Mouse (Mus musculus) lung, adult 2 months (tissue): ENCODE data around the gene Ptprcap. TPM values are rescaled to one million over a fixed set of nuclear protein-coding genes. Genes with fewer than 3 reads are reported as not detected.
"Not testable (repeated sequence)": the region's sequence is repeated elsewhere in the genome, so short reads cannot be mapped to it uniquely, and the experiment has no call there.

ENCODE experiments used
- DNase-seq: peaks from one replicate; pipeline ENCODE4 v3.0.0; 2022
- H3K4me1 ChIP-seq: fragments of 200-500 bp; 2 replicates; pipeline ENCODE4 v1.6.1; 2011; ENCODE audit warnings: low read length; ENCODE audit not compliant: control insufficient read depth, insufficient read depth
- H3K4me3 ChIP-seq: fragments of 200-500 bp; replicated peaks from 2 replicates; pipeline ENCODE3; 2011; ENCODE audit warnings: low read depth, mild to moderate bottlenecking, control low read depth, low read length; ENCODE audit errors: extremely low read depth
- CTCF ChIP-seq: fragments of 200-500 bp; IDR thresholded peaks from 2 replicates; pipeline ENCODE4 v1.5.1; 2011; ENCODE audit warnings: mild to moderate bottlenecking, low read length, control low read depth; ENCODE audit not compliant: insufficient read depth
- POLR2A ChIP-seq: fragments of 200-500 bp; IDR thresholded peaks from 2 replicates; pipeline ENCODE4 v1.6.1; 2011; ENCODE audit warnings: low read depth, mild to moderate bottlenecking, control low read depth, low read length, borderline replicate concordance; ENCODE audit errors: extremely low read depth
- WGBS: fragments of 180-500 bp; shearing (Covaris S2); methylation state at CpG from one replicate; pipeline ENCODE4 v1.1.7; 2018; 5-methylcytosine and 5-hydroxymethylcytosine counted together
- polyA plus RNA-seq: library from polyadenylated mRNA; depleted of rRNA; stranded (reverse); fragments of >200 nt; gene quantifications from 2 replicates; pipeline ENCODE4 v1.2.3, GENCODE M21; 2012

Ptprcap gene
- polyA plus RNA-seq, 1 experiment, result 55.0 TPM

DNA sequence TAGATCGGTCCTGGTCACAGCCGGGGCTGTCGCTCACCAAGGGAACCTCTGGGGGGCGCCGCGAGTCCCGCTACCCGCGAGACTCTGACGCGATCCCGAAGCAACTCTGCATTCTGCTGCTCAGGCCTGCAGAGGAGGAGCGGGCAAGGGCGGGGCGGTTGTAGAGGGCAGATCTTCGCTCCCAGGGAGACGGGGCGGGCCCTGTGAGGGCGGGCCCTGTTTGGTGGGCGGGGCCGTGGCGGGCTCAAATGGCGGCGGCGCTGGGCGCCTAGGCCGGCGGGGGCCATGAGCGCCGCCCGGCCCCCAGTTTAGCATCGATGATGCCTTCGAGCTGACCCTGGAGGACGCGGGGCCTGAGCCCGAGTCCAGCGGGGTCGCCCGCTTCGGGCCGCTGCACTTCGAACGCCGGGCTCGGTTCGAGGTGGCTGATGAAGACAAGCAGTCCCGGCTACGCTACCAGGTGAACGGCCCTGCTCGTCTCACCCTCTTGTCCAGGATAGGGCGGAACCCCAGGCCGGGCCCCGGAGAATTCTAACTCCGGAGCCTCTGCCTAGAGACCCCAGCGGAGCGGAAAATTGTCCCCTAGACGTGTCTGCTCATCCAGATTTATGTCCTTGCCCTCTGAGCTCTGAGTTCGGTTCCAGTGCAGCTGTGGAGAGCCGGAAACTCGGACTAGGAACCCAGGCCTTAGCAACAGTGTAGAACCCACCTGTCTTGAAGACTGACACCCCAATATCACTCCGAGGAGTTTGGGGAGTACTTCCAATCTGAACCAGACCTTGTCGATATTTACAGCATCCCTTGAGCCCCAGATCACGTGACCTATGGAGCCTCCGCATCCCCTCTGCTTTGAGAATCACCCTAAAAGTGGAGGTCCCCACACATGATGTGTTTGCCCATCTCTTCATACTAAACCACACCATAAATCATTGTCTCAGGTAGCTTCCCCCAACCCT lies 27.4 kb upstream of the Ptprcap start, which contains the start of gene Aip:
Gene Aip (minus strand): TSS at position 118 of the 956 bp plus-strand sequence.
- WGBS, result 1% methylated on average over 61 of the region's 64 CpGs
- peak; percentile 96 for DNase-seq
- Histone ChIP-seq H3K4me3 (peak within 1 kb of the TSS; percentile 78), H3K4me1 (peaks cover 10% of the 10 kb centered on the region; the same call in 1 of the 2 replicates)
- TF ChIP-seq CTCF (peak; percentile 37), POLR2A (0 out of 2 replicates have a peak, but pooled peaks have one; percentile 35)

DNA sequence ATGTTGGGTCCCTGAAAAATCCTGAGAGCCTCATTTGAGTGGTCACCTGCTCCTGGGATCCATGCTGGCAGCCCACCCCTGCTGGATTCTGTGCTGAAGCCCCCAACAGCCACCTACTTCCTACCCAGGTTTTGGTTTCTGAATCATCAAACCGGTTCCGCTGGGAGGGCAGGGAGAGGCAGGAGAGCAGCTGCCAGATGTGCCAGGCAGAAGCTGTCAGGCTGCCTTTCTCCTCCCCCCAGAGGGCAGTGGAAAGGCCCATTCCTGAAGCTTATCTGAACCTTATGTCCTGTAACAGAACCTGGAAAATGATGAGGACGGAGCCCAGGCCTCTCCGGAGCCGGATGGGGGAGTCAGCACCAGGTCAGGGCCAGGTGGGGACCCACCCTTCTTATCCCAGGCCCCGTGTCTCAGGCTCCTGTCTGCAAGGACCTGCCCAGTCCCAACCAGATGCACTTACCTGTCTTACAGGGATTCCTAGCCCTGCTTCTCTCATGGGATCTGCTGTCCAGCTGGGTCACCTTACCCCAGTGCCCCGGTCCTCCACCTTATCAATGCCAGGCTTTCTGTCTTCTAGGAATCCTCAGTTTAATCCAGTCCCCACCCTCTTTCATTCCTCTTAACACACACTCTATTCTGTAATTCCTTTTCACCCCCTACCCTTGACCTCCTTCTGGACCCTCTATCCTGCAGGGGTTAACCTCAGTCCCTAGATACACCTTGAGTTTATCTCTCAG lies 26.5 kb upstream of the Ptprcap start:
- 42% methylated on average over 7 of the region's 7 CpGs for WGBS
- peak; percentile 39 for DNase-seq
- Histone ChIP-seq H3K4me1 (peaks cover 10% of the 10 kb centered on the region; the same call in 1 of the 2 replicates), H3K4me3 (no peak overlapping the region)
- TF ChIP-seq CTCF (no peak), POLR2A (no peak)

DNA sequence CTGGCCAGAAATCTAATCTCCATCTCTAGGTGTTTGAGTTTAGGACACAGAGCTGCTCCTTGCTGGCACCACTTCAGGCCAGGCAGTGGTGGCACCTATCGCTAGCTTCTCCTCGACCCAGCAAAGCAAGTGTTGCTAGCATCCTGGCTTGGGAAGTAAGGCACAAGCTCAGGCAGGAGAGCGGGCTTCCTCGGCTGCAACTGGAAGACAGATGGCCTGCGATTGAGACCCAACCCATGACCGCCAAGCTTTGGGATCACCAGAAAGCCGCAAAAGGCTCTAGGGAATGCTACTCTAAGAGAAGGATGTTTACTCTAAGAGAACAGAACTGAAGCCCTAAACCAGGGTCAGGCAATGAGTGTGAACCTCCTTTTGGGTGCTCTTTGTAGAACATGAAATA lies 23.9 kb upstream of the Ptprcap start:
- Histone ChIP-seq H3K4me1 (peaks cover 10% of the 10 kb centered on the region; the same call in 1 of the 2 replicates), H3K4me3 (no peak overlapping the region)
- 85% methylated on average over 7 of the region's 7 CpGs for WGBS
- TF ChIP-seq CTCF (no peak), POLR2A (no peak)
- no peak for DNase-seq

DNA sequence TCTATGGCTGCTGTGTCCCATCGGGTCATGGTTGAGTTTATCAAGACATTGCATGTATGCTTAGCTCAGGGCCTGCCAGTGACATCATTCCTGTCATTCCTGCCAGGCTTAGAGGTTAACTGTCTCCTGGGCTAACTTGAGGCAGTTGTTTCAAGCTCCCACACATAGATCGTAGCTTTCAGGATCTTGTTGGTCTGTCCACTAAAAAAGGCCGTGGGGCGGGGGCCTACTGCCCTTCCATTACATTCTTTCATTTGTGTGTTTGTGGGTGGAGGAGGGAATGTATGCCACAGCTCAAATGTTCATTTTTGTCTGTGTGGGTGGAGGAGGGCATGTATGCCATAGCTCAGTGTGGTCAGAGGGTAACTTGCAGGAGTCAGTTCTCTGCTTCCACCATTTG lies 23.3 kb upstream of the Ptprcap start:
- Histone ChIP-seq H3K4me1 (peaks cover 10% of the 10 kb centered on the region; the same call in 1 of the 2 replicates), H3K4me3 (no peak overlapping the region)
- no peak for TF ChIP-seq CTCF
- TF ChIP-seq POLR2A, result no peak
- DNase-seq, result no peak
- 79% methylated on average over 4 of the region's 4 CpGs for WGBS

DNA sequence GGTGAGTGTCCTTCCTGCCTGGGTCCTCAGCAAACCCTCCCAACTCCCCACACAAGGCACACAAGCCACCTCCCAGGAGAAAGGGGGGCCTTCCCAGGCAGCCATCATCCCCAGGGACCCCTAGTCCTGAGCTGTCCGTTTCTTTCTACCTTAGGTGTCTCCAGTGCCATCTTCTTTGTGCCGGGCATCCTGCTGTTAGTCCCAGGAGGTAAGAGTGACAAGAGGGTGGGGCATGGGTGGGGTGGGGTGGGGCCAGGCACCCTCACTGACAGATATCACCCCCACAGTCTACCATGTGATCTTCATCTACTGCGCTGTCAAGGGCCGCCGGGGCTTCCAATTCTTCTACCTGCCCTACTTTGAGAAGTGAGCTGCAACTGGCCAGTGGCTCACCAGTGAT lies 22.3 kb upstream of the Ptprcap start:
- TF ChIP-seq POLR2A (no peak), CTCF (no peak)
- no peak overlapping the region for H3K4me3 ChIP-seq
- 87% methylated on average over 5 of the region's 5 CpGs for WGBS
- DNase-seq, result no peak
- H3K4me1 ChIP-seq, result peaks cover 7% of the 10 kb centered on the region; the same call in 1 of the 2 replicates

DNA sequence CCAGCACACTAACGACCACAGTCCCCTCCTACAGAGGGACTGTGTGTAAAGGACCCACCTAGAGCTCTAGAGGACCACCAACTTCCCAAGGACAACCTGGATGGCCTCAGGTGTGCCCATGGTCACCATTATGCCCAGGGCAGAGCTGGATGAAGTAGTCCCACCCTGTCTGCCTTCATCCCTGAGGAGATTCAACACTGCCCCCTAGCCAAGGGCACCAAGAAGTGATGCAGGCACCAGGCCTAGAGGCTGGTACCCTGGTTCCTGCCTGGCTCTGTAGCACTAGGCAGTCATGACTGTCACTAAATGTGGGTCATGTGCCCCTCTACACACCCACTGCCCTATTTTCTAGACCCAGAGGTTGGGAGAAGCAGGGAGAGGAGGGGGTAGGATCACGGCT lies 21.6 kb upstream of the Ptprcap start:
- WGBS, result 86% methylated on average over 2 of the region's 2 CpGs

DNA sequence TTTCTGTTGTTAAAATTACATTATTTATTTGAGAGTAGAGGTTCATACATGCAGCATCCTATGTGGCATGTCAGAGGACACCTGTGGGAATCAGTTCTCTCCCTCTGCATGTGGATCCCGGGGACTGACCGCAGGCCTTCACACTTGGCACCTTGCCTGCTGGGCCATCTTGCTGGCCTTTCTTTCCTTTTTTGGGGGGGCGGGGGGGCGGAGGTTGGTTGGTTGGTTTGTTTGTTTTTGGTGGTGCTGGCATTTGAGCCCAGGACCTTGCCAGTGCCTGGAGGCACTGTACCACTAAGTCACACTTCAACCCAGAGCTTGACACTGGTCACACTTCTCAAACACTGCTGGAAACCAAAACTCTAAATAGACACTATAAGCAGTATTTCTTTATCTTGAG lies 19.1 kb upstream of the Ptprcap start:
- TF ChIP-seq POLR2A (no peak), CTCF (no peak)
- H3K4me1 ChIP-seq, result no peaks in the 10 kb centered on the region
- no peak for DNase-seq
- H3K4me3 ChIP-seq, result no peak overlapping the region
- WGBS, result 76% methylated on average over 4 of the region's 4 CpGs

More for the DNA sequence above, 21.6 kb upstream of the Ptprcap start:
- DNase-seq, result no peak
- Histone ChIP-seq H3K4me3 (no peak overlapping the region), H3K4me1 (peaks cover 4% of the 10 kb centered on the region; the same call in 1 of the 2 replicates)
- TF ChIP-seq POLR2A (no peak), CTCF (no peak)

DNA sequence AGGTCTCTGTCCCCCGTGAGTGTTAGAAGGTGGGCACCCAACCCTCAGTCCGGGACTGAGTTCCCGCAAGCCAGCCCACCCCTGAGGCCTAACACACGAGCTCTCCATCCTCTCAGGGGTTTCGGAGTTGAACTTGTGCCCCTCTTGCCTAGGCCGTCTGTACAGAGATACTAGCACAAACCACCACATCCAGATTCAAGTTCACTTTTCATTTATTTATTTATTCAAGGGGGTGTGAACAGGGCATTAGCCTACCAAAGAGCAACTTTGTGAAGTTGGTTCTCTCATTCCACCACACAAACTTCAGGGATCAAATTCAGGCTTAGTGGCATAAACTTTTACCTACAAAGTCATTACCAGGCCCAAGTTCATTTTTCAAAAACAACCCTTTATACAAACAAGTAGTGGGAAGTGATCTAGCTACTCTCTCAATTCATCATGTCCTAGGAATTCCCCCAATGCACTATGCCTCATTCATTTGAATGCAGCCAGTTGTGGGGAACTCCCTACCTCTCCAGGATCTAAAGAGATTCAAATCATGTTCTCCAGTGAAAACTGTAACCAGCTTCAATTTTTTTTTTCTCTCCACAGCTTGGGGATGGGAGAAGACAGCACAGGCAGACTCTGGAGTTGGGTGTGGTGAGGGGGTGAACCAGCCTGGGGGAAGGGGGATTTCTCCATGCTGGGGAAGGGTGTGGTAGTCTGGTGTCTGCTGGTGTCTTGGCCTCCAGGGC lies 18.0 kb upstream of the Ptprcap start:
- H3K4me1 ChIP-seq, H3K4me3 ChIP-seq, DNase-seq: not testable (repeated sequence)
- 79% methylated on average over 6 of the region's 6 CpGs for WGBS

DNA sequence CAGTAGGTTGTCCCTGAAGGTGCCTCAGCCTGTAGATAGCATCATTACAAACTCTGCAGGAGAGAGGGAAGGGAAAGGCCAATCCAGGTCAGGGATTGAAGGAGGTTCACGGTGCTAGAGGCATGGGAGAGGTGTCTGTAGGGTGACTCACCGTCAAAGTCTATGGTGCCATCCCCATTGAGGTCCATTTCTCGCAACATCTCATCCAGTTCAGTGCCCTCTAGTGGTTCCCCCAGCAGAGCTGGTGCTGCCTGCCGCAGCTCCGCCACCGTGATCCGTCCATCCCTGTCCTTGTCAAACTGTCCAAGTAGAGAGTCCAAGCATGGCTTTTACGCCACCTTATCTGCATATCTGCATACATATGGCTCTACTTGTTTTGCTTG lies 17.4 kb upstream of the Ptprcap start:
- peak; percentile 52; the same call in 1 of the 2 replicates for TF ChIP-seq CTCF
- WGBS, result 14% methylated on average over 8 of the region's 8 CpGs
- not testable (repeated sequence) for H3K4me1 ChIP-seq, H3K4me3 ChIP-seq, DNase-seq
